Mouse (Mus musculus) stomach, postnatal 0 days (tissue): ENCODE measurements at regions not wholly inside any gene's neighbourhood (a gene's known extent, or its start where the extent isn't known, plus 50 kb on each side); places are given as distances from the start of the nearest gene placed in this dataset.

Experiments used
- CTCF ChIP-seq: IDR thresholded peaks from 2 replicates; pipeline ENCODE4 v1.5.1; 2016; ENCODE audit warnings: antibody characterized with exemption, low read depth, mild to moderate bottlenecking, moderate library complexity
- EP300 ChIP-seq: optimal IDR thresholded peaks from 2 replicates; pipeline ENCODE3; 2016; ENCODE audit warnings: antibody characterized with exemption

DNA sequence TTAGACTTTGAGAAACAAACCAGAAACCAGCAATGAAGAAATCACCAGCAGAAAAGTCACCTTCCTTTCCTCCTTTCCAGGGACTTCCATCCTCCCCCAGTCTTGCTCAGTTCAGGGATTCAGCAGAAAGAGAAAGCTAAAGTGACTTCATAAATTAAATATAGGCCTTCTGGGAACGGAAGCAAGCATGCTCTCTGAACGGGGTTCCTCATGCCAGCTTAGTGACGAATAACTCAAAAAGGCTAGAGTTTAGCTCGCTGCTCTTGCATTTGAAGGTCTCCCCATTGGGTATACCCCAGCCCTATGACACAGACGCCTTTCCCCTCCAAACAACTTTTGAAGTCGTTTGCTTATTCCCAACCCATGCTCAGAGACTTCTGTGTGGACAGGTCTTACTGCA lies 252.8 kb downstream of the Fgf9 start:
- no peak for TF ChIP-seq CTCF
- TF ChIP-seq EP300 = no peak
